Mouse (Mus musculus) hindbrain, embryonic 12.5 days (tissue): ENCODE data around the gene Tsacc. TPM values are rescaled to one million over a fixed set of nuclear protein-coding genes. Genes with fewer than 3 reads are reported as not detected.
A peak's percentile ranks its signal among the peaks of the same experiment; 100 is the strongest.
"Not testable (repeated sequence)": the region's sequence is repeated elsewhere in the genome, so short reads cannot be mapped to it uniquely, and the experiment has no call there.

ENCODE experiments used
- ATAC-seq: fragments of 200-750 bp; cut with Nextera tagmentation; 2 replicates; pipeline ENCODE4 v1.8.0; 2017; ENCODE audit warnings: moderate TSS enrichment; ENCODE audit not compliant: low FRiP score
- H3K27ac ChIP-seq: fragments of 300-500 bp; sonication (generic); 2 replicates; pipeline ENCODE4 v1.5.1; 2016; ENCODE audit warnings: mild to moderate bottlenecking
- H3K27me3 ChIP-seq: fragments of 300-500 bp; sonication (generic); 2 replicates; pipeline ENCODE4 v1.6.1; 2016; ENCODE audit warnings: mild to moderate bottlenecking
- H3K36me3 ChIP-seq: fragments of 300-500 bp; sonication (generic); 2 replicates; pipeline ENCODE4 v1.6.1; 2016; ENCODE audit warnings: mild to moderate bottlenecking
- H3K4me1 ChIP-seq: fragments of 300-500 bp; sonication (generic); 2 replicates; pipeline ENCODE4 v1.6.1; 2016
- H3K4me2 ChIP-seq: fragments of 300-500 bp; sonication (generic); replicated peaks from 2 replicates; pipeline ENCODE4 v1.6.1; 2016; ENCODE audit warnings: mild to moderate bottlenecking
- H3K4me3 ChIP-seq: fragments of 300-500 bp; sonication (generic); 2 replicates; pipeline ENCODE4 v1.5.1; 2016; ENCODE audit warnings: mild to moderate bottlenecking
- H3K9ac ChIP-seq: fragments of 300-500 bp; sonication (generic); 2 replicates; pipeline ENCODE4 v1.6.1; 2016; ENCODE audit warnings: mild to moderate bottlenecking, moderate library complexity
- H3K9me3 ChIP-seq: fragments of 300-500 bp; sonication (generic); replicated peaks from 2 replicates; pipeline ENCODE4 v1.6.1; 2016; ENCODE audit warnings: mild to moderate bottlenecking
- WGBS: fragments of 180-500 bp; shearing (Covaris S2); methylation state at CpG from one replicate; pipeline ENCODE4 v1.1.7; 2016; 5-methylcytosine and 5-hydroxymethylcytosine counted together
- polyA plus RNA-seq: library from polyadenylated mRNA; unstranded; fragments of >200 nt; fragmentation: Nextera tagmentation; extraction: Ambion mirVana; gene quantifications from 2 replicates; pipeline ENCODE4 v1.2.1, GENCODE M21; 2016

Gene Tsacc
- polyA plus RNA-seq, 1 experiment from 2014 or later, result 11.2 TPM

DNA sequence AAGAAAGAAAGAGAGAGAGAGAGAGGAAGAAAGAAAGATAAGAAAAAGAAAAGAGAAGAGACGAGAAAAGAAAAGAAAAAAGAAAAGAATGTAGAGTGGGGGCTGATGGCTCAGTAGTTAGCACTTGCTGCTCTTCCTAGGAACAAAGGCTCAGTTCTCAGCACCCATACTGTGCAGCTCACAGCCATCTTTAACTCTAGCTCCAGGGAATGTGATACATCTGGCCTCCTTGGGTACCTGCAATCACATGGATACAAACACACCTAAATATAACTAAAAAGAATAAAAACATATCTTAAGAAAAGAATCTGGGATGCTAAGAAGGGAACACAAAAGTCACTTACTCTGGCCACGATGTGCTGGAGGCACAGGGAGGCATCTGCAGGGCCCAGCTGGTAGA, 20.7 kb downstream of the Tsacc start:
- Histone ChIP-seq H3K4me3 (no peak overlapping the region), H3K9me3 (no peaks in the 10 kb centered on the region), H3K36me3 (no peaks in the 10 kb centered on the region), H3K4me2 (no peak overlapping the region), H3K27ac (no peak overlapping the region), H3K27me3 (no peaks in the 10 kb centered on the region), H3K4me1 (no peaks in the 10 kb centered on the region), H3K9ac (no peak overlapping the region)
- no peak for ATAC-seq
- WGBS, result 90% methylated on average over 2 of the region's 2 CpGs

DNA sequence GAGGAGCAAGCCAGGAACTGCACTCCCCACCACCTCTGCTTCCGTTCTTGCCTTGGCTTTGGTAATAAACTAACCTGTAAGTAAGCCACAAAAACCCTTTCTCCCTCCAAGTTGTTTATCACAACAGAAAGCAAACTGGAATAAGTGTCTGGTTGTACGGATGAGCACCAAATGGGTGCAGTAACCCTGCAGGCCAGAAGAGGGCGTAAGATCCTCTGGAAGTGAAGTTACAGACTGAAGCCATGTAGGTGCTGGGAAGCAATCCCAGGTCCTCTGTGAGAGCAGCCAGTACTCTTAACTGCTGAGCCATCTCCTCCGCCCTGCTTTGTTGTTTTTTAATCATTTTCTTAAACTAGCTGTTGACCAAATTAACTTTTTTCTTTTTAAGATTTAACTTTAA, 22.8 kb downstream of the Tsacc start:
- H3K9ac ChIP-seq, result no peak overlapping the region
- H3K4me2 ChIP-seq, result no peak overlapping the region
- no peaks in the 10 kb centered on the region for H3K4me1 ChIP-seq
- H3K4me3 ChIP-seq, result no peak overlapping the region
- no peaks in the 10 kb centered on the region for H3K9me3 ChIP-seq
- no peak for ATAC-seq
- WGBS, result 92% methylated on average over 4 of the region's 4 CpGs
- no peaks in the 10 kb centered on the region for H3K27me3 ChIP-seq
- no peaks in the 10 kb centered on the region for H3K36me3 ChIP-seq
- no peak overlapping the region for H3K27ac ChIP-seq

DNA sequence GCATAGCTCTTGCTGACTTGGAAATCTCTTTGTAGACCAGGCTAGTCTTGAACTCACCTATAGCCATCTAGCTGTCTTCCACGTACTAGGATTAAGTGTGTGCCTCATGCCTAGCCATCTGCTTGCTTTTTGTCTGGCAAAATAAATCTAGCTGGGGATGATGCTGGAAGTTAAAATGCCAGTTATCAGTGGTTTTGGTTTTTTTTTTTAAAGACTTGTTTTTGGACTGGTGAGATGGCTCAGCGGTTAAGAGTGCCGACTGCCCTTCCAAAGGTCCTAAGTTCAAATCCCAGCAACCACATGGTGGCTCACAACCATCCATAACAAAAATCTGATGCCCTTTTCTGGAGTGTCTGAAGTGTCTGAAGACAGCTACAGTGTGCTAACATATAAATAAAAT, 24.9 kb downstream of the Tsacc start:
- no peaks in the 10 kb centered on the region for H3K36me3 ChIP-seq
- no peaks in the 10 kb centered on the region for H3K9me3 ChIP-seq
- H3K27me3 ChIP-seq, result no peaks in the 10 kb centered on the region
- no peaks in the 10 kb centered on the region for H3K4me1 ChIP-seq
- H3K27ac ChIP-seq, result no peak overlapping the region
- ATAC-seq, result no peak
- H3K9ac ChIP-seq, result no peak overlapping the region
- H3K4me3 ChIP-seq, result no peak overlapping the region
- 90% methylated on average over 3 of the region's 3 CpGs for WGBS
- no peak overlapping the region for H3K4me2 ChIP-seq

DNA sequence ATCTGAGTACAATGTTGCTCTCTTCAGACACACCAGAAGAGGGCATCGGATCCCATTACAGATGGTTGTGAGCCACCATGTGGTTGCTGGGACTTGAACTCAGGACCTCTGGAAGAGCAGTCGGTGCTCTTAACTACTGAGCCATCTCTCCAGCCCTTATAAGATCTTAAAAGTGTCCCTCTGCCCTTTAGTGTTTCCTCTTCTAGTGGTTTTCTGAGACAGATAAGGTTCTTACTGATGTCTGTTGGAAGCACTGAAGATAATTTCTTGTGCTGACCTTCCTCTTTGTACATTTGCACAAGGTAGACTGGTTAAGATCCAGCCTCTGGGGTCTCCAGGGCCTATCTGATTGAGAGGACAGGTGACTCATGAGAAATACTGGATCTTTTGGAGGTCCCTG, 25.5 kb downstream of the Tsacc start:
- H3K36me3 ChIP-seq, H3K4me3 ChIP-seq, H3K4me1 ChIP-seq, H3K4me2 ChIP-seq, ATAC-seq, H3K27ac ChIP-seq, H3K9me3 ChIP-seq, H3K9ac ChIP-seq, H3K27me3 ChIP-seq: not testable (repeated sequence)
- 93% methylated on average over 2 of the region's 2 CpGs for WGBS

DNA sequence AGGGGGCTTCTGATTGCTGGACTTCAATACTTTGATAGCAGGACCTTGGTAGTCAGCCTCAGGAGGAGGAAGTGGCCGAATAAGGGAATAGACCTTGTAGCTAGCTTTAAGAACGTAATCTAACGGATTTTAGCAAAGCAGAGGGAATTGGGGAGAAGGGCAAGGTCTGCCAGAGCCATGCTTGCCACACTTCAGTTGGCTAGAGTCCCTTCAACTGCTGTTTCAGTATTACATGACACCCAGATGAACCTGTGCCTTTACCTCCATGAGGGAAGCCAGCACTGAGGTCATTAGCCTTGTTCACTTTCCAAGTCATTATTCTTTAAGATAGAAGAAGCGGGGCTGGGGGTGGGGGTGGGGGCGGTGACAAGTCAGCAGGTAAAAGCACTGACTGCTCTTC, 27.8 kb downstream of the Tsacc start:
- no peak for ATAC-seq
- Histone ChIP-seq H3K4me1 (no peaks in the 10 kb centered on the region), H3K27me3 (no peaks in the 10 kb centered on the region), H3K27ac (no peak overlapping the region), H3K9me3 (no peaks in the 10 kb centered on the region), H3K9ac (no peak overlapping the region), H3K4me2 (no peak overlapping the region), H3K4me3 (no peak overlapping the region), H3K36me3 (no peaks in the 10 kb centered on the region)
- 88% methylated on average over 5 of the region's 5 CpGs for whole genome bisulfite sequencing

DNA sequence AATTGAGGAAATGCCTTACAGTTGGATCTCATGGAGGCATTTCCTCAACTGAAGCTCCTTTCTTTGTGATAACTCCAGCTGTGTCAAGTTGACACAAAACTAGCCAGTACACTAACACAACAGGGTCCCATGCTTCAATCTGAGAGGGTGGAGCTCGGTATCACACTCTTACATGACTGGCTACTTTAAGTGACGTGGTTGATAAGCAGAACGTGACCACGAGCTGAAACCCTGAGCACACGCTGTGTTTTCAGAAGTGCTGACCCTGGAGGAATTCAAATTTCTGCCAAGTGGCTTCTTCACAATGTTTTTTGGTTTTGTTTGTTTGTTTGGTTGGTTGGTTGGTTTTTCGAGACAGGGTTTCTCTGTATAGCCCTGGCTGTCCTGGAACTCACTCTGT, 28.8 kb downstream of the Tsacc start:
- not testable (repeated sequence) for H3K9ac ChIP-seq, H3K9me3 ChIP-seq, H3K4me3 ChIP-seq, H3K36me3 ChIP-seq, H3K27ac ChIP-seq, ATAC-seq, H3K27me3 ChIP-seq, H3K4me1 ChIP-seq, H3K4me2 ChIP-seq
- 89% methylated on average over 6 of the region's 6 CpGs for WGBS

DNA sequence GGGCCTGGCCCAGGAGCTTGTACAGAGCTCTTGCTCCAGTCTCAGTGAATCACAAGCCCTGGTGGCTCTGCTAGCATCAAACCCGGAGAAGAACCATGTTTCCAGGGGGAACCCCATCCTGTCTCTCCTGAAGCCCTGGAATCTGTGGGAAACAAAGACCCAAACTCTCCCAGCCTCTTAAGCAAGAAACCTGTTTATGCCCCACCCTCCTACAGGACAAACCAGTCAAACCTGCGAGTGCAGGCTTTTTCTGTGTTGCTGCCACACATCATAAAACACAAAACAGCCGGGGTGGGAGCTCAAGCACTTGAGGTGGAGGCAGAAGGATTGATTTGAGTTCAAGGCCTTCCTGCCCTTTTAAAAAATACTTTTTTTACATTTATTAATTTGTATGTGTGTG, 34.5 kb downstream of the Tsacc start:
- no peak overlapping the region for H3K27ac ChIP-seq
- no peaks in the 10 kb centered on the region for H3K36me3 ChIP-seq
- no peak for ATAC-seq
- H3K4me2 ChIP-seq, result no peak overlapping the region
- no peak overlapping the region for H3K4me3 ChIP-seq
- H3K9ac ChIP-seq, result no peak overlapping the region
- 74% methylated on average over 3 of the region's 3 CpGs for WGBS
- no peaks in the 10 kb centered on the region for H3K4me1 ChIP-seq
- no peaks in the 10 kb centered on the region for H3K9me3 ChIP-seq
- peaks cover 5% of the 10 kb centered on the region; the same call in 1 of the 2 replicates for H3K27me3 ChIP-seq

DNA sequence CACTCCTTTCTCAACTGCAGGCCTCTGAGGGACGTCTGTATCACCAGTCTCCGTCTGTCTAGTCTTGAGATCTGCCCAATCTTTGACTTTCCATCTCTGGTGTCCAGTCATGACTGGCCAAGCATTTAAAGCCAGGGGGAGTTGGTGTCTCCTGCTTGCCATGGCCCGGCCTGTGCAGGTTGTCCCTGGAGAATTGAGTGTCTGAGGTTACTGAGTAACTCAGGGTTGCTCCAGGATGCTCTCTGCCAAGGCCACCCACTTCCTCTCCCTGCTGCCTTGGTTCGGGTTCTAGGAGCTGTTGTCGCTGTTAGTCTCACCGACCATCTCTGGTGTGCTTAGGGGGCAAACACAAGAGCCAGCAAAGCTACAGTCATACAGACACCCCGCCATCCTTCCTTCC, 40.4 kb downstream of the Tsacc start:
- no peaks in the 10 kb centered on the region for H3K36me3 ChIP-seq
- peaks cover 54% of the 10 kb centered on the region for H3K27me3 ChIP-seq
- H3K4me3 ChIP-seq, result no peak overlapping the region
- no peak overlapping the region for H3K27ac ChIP-seq
- no peaks in the 10 kb centered on the region for H3K9me3 ChIP-seq
- 75% methylated on average over 7 of the region's 7 CpGs for WGBS
- ATAC-seq, result no peak
- H3K4me2 ChIP-seq, result no peak overlapping the region
- peaks cover 7% of the 10 kb centered on the region for H3K4me1 ChIP-seq
- H3K9ac ChIP-seq, result no peak overlapping the region

DNA sequence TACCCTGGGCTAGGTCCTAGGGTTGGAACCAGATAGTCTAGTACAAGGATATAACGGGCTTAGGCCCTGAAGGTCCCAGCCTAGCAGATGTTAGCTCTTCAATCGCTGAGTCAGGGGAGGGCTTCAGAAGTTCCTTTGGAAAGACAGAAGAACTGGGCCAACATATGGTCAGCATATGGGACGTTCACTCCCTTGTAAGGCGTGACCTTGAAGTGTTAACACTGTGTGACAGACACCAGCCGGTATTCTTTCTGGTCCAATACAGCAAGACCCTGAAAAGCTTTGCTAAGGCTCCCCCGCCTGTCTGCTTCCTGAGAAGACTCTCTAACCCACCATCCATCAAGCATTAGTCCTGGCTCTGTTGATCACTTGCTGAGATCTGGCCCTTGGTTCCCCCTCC, 40.8 kb downstream of the Tsacc start:
- Histone ChIP-seq H3K4me3 (no peak overlapping the region), H3K36me3 (no peaks in the 10 kb centered on the region), H3K9ac (no peak overlapping the region), H3K9me3 (no peaks in the 10 kb centered on the region), H3K4me2 (no peak overlapping the region), H3K27ac (no peak overlapping the region), H3K4me1 (peaks cover 7% of the 10 kb centered on the region), H3K27me3 (peaks cover 58% of the 10 kb centered on the region)
- ATAC-seq, result no peak
- 71% methylated on average over 6 of the region's 6 CpGs for WGBS

DNA sequence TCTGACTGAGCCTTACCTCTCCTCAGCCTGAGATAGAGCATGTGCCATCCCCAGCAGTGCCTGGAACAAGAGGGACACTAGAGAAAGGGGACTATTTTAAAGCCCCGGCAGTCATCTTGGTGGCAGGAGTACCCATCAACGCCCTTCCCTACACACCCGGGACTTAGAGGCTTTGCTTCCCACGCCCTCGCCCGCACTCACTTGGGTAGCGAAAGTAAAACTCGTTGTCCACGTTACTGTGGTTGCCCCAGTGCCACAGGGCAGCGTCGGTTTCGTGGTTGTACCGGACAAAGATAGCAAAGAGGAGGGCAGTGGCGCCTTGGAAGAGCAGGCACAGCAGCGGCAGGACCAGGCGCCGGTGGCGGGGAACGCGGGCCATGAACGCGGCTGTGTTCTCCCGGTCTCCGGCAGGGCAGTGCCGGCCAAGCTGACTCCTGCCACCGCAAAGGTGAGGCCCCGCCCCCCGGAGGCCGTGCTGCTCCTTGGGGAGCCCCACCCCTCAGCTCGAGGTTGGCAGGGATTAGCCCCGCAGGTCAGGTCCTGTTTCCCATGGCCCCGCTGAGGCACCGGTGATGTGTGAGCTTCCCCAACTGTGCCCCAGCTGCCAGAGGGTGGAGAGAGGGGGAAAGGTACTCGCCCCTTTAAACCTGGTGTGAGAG, 42.4 kb downstream of the Tsacc start, which contains the start of gene Rhbg:
Gene Rhbg (minus strand): TSS at position 442 of the 659 bp plus-strand sequence.
- Histone ChIP-seq H3K27me3 (peaks cover 58% of the 10 kb centered on the region), H3K27ac (no peak within 1 kb of the TSS), H3K9me3 (no peaks in the 10 kb centered on the region), H3K36me3 (no peaks in the 10 kb centered on the region), H3K4me1 (peaks cover 7% of the 10 kb centered on the region), H3K9ac (peak within 1 kb of the TSS; percentile 54), H3K4me3 (peak within 1 kb of the TSS; percentile 35), H3K4me2 (peak within 1 kb of the TSS; percentile 65)
- 1% methylated on average over 34 of the region's 34 CpGs for WGBS
- ATAC-seq, result no peak

DNA sequence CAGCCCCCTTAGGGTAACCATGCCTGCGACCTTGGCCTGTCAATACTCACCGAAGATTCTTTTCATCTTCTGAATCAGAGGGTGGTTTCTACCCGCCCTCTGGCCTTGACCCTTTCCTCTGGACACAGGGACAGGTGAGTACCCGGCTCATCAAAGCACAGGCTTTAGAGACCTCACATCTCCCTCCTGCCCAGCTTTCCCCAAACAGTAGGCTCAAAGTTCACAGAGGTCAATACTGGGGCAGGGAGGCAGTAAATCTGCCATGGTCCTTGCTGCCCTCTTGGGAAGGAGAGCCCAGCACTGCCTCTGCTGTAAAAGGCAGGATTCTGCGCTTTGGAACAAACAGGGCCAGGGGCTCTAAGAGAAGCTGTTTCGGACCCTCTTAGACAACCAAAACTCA, 44.1 kb downstream of the Tsacc start:
- no peak for ATAC-seq
- H3K36me3 ChIP-seq, result no peaks in the 10 kb centered on the region
- no peak overlapping the region for H3K9ac ChIP-seq
- no peak overlapping the region for H3K4me3 ChIP-seq
- WGBS, result 65% methylated on average over 6 of the region's 6 CpGs
- no peak overlapping the region for H3K27ac ChIP-seq
- H3K27me3 ChIP-seq, result peaks cover 57% of the 10 kb centered on the region
- H3K9me3 ChIP-seq, result no peaks in the 10 kb centered on the region
- H3K4me1 ChIP-seq, result peaks cover 7% of the 10 kb centered on the region
- H3K4me2 ChIP-seq, result no peak overlapping the region

DNA sequence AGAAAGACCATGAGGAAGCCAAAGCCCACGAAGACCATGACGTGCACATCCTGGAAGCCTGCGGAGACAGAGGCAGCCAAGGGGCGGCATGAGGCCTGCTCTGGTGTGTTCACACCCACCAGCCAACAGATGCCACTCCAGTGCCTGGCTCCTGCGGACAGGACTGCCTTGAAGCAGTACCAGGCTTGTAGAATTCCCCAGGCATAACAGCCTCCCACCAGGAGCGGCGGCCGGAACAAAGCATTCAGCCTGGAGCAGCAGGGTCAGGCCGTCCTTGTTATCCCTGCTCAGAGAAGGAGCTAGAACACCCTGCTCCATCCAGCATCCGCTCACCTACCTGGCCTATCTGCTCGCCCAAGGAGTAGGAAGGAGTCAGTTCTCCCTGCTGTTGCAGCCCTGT, 48.4 kb downstream of the Tsacc start:
- H3K27ac ChIP-seq, result no peak overlapping the region
- H3K4me1 ChIP-seq, result peaks cover 7% of the 10 kb centered on the region; the same call in 1 of the 2 replicates
- no peak overlapping the region for H3K9ac ChIP-seq
- H3K4me2 ChIP-seq, result no peak overlapping the region
- 63% methylated on average over 11 of the region's 11 CpGs for WGBS
- H3K9me3 ChIP-seq, result no peaks in the 10 kb centered on the region
- peaks cover 42% of the 10 kb centered on the region for H3K27me3 ChIP-seq
- no peaks in the 10 kb centered on the region for H3K36me3 ChIP-seq
- H3K4me3 ChIP-seq, result no peak overlapping the region
- ATAC-seq, result no peak

DNA sequence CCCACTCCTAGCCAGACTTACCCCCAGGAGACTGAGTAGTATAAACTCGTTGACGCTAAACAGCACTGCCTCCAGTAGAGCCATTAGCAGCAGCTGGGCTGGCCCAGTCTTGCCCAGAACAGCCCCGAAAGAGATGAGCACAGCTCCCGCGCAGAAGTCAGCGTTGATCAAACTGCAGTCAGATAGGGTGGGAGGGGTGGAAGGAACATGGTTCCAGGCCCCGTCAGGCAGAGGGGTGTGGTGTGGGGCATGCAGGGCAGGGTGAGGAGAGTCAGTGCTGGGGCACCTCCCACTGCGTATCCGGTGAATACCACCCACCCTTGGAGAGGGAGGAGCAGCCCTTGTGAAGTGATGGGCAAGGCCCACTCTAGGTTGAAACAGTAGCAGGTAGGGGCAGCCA, 49.1 kb downstream of the Tsacc start:
- 79% methylated on average over 9 of the region's 9 CpGs for WGBS
- Histone ChIP-seq H3K36me3 (no peaks in the 10 kb centered on the region), H3K9me3 (no peaks in the 10 kb centered on the region), H3K4me2 (no peak overlapping the region), H3K27ac (no peak overlapping the region), H3K4me1 (peaks cover 14% of the 10 kb centered on the region), H3K4me3 (no peak overlapping the region), H3K9ac (no peak overlapping the region), H3K27me3 (peaks cover 42% of the 10 kb centered on the region)
- ATAC-seq, result no peak
